Mouse (Mus musculus) adrenal gland, postnatal 4 days (tissue): ENCODE data around the gene Jpt2. TPM values are rescaled to one million over a fixed set of nuclear protein-coding genes. Genes with fewer than 3 reads are reported as not detected.
A peak's percentile ranks its signal among the peaks of the same experiment; 100 is the strongest.
"Not testable (repeated sequence)": the region's sequence is repeated elsewhere in the genome, so short reads cannot be mapped to it uniquely, and the experiment has no call there.

Source experiments
- DNase-seq, 2 experiments: peaks; one replicate each; pipeline ENCODE4 v3.0.0; 2021 to 2022; ENCODE audit warnings: low spot score in 2 of 2, mixed read lengths in 2 of 2
- long read RNA-seq, 2 experiments: library from polyadenylated mRNA; stranded (forward); transcript quantifications; one replicate each; pipeline ENCODE4 v2.0.0; 2021
- total RNA-seq, 2 experiments: library from RNA; stranded (reverse); gene quantifications; 2 replicates each; pipeline ENCODE4 v1.2.3; 2021

Jpt2 gene
- 10 to 100 TPM; 58.7 to 65.9 TPM for total RNA-seq
- long read RNA-seq, experiment 1, transcript Jpt2-201 (5 exons, 2,672 nt), result major isoform, 35 of 41 reads
- long read RNA-seq, experiment 1, partial matches to known transcripts, result 1 of 41 reads
- long read RNA-seq, experiment 1, other reads (novel, unspliced or antisense), result 4 of 41 reads
- long read RNA-seq, experiment 2, transcript Jpt2-201 (5 exons, 2,672 nt), result major isoform, 87 of 106 reads
- long read RNA-seq, experiment 2, partial matches to known transcripts, result 3 of 106 reads
- long read RNA-seq, experiment 2, other reads (novel, unspliced or antisense), result 15 of 106 reads

DNA sequence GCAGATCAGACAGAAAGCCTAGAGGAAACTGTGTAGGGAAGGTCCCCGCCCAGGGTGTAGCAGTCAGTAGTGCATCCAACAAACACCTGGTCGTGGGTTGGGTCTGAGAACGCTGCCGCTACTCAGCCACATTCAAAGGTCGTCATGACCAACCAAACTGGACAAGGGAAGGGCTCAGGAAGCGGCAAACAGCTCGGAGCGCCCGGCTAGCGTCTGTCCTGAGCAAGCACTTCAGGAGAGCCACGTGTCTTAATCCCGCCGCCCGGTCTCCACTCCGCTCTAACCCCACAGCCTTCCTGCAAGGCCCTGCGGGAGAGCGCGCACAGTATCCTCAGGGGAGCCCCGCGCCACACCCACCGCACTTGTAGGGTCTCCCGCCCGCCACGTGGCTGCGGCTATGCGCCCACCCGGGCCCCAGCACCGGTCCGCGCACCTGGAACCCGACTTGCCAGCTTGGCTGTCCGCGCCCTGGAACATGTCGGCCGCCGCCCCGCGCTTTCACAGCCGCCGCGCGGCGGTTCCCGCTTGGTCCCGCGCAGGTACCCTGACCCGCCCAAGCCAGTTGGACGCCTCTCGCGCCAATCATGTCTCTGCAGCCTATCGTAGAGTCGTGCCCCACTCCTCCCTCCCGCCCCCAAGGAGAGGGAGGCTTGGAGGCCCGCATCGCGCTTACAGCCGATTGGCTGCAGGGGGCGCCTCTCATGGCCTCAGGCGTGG, at the start of gene Jpt2:
Gene Jpt2 (minus strand): TSS at position 555 of the 717 bp plus-strand sequence.
- peak; percentile 95 to 98 for DNase-seq

GRCm38 (mm10) chr17:25007480-25007879, 47.0 kb upstream of the Jpt2 start:
- no peak for DNase-seq

DNA sequence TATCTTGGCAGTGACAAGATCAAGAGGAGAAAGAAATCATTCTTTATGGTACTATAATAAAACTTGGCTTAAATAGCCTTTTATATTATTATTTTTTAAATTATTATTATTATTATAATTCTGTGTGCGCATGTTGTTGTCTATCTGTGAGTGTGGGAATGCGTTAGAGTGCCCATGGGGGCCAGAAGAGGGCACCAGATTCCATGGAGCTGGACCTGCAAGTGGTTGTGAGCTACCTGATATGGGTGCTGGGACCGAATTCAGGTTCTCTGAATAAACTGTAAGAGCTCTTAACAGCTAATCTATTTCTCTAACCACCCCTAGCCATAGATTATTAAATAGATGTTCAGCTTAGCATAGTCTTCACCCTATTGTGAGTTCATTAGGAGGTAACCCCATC, 44.6 kb upstream of the Jpt2 start:
- no peak for DNase-seq

- DNase-seq, result no peak
Measured at GRCm38 (mm10) chr17:24994721-24995120, 34.2 kb upstream of the Jpt2 start.

DNA sequence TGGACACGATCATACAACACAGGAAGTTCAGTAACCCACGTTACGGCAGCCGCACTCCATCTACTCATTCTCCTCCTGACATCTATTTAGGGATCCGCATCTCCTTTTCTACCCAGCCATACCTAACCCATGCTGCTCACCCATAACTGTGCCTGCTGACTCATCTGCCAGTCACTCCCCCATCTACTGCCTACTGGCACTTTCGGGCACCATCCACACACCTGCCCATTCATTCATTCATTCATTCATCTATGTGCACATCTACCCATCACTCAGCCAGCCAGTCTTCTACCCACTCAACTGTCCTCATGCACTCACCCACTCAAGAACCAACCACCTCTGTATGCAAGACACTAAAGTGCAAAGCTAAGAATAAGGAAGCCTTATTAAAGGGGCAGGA, 26.7 kb upstream of the Jpt2 start:
- DNase-seq, result no peak

- DNase-seq, result no peak
Measured at GRCm38 (mm10) chr17:24960852-24961715, 595 bp upstream of the Jpt2 start.

- DNase-seq, result no peak
Measured at GRCm38 (mm10) chr17:24959371-24959770, 1.1 kb downstream of the Jpt2 start.

DNA sequence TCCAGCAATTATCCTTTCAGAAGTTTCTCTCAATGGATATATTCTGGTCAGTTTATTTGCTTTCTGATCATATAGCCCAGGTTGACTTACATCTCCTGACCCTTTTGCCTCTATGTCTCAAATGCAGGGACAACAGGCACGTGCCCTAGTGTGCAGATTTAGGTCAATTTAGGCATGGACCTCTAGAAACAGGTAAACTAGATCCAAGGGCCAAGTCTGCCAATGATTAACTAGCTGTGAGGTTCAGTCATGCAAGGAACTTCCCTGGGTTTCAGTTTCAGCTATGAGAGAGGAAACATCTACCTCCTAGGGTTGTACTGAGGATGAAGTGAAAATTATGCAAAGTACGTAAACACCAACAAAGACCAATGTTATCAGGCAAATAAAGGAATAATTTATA, 7.2 kb downstream of the Jpt2 start:
- no peak for DNase-seq

DNA sequence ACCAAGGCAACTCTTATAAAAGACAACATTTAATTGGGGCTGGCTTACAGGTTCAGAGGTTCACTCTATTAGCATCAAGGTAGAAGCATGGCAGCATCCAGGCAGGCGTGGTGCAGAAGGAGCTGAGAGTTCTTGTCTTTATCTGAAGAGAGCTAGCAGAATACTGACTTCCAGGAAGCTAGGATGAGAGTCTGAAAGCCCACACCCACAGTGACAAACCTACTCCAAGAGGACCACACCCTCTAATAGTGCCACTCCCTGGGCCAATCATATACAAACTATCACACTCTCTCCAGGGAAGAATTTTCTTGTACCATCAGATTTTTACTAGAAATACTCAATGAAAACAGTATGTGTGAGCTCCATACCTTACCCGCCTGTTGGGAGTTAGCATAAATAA, 9.8 kb downstream of the Jpt2 start:
- no peak for DNase-seq

DNA sequence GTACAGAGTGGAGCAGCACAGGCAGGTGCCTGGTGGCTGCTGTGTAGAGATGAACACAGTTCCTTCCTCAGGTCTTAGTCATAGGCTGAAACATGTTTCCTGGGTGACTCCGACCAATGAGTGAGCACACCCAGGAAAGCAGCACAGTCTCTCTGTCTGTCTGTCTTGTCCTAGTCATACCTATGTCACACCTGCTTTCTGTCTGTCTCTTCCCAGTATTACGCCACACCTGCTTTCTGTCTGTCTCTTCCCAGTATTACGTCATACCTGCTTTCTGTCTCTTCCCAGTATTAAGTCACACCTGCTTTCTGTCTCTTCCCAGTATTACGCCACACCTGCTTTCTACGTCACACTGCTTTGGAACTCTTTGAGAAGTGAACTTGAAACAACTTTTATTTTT, 12.3 kb downstream of the Jpt2 start:
- no peak for DNase-seq

DNA sequence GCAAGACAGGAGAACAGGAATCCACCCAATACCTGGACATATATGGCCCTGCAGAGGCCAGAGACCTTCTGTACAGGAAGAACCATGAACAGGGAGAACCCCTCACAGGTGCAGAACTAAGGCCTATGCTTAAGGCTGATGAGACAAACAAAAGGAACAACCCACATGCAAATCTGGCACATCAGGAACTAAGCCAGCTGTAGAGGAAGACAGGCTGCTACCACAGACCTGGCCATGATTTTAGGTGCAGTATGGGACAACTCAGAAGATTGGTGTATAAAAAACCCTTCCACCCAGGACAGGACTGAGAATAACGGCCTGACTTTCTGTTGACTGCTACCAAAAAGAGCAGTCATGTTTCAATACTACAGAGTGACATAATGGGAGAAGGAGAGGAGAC, 16.9 kb downstream of the Jpt2 start:
- not testable (repeated sequence) for DNase-seq

DNA sequence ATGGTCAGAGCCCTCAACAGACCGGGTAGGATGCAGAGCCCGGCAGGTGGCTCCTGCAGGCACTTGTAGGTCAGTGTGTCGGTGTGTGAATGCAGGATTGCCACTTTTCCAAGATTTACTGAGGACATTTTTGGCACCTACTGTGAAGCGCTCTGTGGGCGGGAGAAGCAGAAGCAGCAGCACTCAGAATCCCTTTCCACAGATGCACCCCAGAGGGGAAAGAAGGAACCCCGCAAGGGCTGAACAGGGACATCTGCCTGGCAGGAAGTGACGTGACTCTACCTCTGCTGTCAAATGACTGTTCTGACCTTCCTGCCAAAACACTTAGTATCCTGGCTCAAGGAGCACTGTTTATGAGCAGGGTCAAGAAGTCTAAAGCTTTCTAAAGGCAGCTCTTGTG, 17.5 kb downstream of the Jpt2 start:
- no peak for DNase-seq

- DNase-seq, result not testable (repeated sequence)
Measured at GRCm38 (mm10) chr17:24942453-24942852, 18.0 kb downstream of the Jpt2 start.

- no peak for DNase-seq
Measured at GRCm38 (mm10) chr17:24937266-24937665, 23.2 kb downstream of the Jpt2 start.

DNA sequence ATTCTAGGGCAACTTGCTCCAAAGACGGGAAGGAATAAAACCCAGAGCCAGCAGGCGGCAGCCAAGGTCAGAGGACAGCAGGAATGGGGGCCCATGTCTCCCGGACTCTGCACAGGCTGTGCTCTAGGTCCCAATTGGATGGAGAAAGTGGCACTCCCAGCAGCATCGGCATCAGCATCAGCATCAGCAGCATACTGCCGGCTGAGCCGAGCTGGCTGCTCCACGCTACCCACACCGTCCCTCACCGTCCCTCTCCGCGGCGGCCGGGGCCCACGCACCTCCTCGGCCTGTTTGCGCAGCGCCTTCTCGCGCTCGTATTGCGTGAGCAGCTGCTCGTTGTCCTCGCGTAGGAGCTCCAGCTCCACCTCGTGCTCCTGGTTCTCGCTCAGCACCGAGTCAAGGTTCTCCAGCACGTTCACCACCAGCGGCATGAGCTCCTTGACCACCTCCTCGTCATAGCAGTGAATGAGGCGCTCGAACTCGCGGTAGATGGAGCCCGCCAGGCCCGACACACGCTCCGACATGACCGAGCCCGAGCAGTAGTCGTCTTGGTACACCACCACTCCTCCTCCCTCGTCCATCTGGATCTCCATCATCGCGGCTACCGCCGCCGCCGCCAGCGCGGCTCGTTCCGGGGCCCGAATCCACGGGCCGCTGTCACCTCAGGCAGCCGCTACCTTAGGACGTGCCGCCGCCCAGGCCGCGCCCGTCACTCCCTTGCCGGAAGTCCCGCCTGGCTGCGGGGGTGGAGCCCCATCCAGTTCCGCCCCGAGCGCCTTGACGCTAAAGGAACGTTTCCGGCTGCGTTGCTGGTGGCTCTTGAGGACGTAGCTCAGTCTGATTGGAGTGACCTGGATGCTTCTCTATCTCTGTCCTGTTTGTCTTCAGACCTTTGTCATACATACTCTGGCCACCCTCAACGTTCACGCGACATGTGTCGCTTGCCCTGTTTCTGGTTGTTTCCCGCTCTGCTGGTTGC, 23.9 kb downstream of the Jpt2 start, which contains the start of gene Mapk8ip3:
Gene Mapk8ip3 (minus strand): TSS at position 719 of the 979 bp plus-strand sequence.
- DNase-seq, result peak; percentile 89 to 90

DNA sequence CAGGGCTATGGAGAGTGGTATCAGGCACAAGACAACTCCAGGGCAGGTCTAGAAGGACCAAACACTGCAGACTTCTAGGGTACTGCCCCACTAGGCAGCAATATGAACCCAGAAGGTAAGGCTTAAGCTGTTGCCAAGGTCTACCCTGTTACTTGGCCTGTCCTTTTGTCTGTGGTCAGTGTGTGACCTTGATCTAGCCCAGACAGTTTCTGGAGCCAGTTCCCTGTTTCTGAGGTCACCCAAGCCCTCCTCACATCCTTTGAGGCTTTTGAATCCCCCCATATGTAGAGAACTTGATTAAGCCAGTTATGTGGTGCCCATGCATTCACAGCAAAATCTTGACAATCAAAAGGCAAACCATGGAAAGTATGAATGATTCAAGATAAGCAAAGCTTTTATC, 24.8 kb downstream of the Jpt2 start:
- DNase-seq, result no peak

DNA sequence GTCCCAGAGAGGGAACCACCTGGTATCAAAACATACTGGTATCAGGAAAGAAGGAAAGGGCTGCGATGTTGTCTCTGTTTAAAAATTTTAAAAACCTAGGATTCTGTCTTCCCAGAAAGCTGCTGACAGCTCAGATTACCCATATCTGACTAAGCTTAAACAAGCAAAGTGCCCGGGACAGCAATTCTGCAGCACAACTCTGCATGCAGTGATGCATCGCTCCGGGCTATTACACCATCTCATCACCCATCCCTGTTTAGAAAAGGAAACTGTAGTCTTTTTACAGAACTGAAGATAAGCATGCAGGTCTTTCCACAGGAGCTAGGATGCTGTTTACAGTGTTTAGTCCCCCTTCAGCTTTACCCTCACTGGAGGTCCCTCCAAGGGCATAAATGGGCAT, 25.6 kb downstream of the Jpt2 start:
- no peak for DNase-seq

GRCm38 (mm10) chr17:24933163-24933562, 27.3 kb downstream of the Jpt2 start:
- no peak for DNase-seq

DNA sequence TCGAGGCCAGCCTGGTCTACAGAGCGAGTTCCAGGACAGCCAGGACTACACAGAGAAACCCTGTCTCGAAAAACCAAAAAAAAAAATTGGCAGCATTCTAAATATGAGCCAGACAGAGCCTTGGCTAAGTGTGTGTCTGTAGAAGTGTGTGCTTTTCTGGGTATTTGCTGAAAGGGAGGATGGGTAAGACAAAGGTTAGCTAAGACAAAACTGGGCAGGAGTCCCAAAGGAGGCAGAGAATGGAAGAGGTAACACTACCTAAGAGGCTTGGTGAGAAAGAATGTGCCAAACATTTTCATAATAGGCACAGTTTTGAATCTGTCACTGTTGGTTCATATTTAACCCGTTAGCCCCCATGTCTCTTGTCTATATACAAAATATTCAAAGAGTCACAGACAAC, 28.1 kb downstream of the Jpt2 start:
- no peak for DNase-seq

GRCm38 (mm10) chr17:24929506-24929905, 31.0 kb downstream of the Jpt2 start:
- no peak for DNase-seq

DNA sequence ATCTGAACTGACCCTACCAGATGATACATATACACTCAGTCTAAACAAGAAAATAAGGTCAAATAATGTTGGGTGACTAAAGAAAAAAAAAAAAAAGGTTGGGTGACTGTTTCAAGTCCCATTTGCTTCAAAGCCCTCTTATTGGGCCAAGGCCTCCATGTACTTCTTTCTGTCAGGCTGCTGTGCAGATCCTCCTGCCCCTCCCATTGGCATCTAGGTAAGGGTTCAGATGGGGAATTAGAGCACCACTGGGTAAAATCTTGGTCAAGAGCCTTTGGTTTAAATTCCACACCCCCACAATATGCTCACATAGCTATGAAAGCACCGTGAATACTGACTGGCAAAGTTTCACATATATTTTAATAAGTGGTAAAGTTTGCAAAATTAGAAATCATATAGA, 37.2 kb downstream of the Jpt2 start:
- DNase-seq, result no peak
